Mouse (Mus musculus): Measurements from ENCODE around the gene Gm28230. TPM values are rescaled to one million over a fixed set of nuclear protein-coding genes. Genes with fewer than 3 reads are reported as not detected.

Gm28230 gene
- polyA plus RNA-seq, 1 experiment from 2014 or later: not detected

DNA sequence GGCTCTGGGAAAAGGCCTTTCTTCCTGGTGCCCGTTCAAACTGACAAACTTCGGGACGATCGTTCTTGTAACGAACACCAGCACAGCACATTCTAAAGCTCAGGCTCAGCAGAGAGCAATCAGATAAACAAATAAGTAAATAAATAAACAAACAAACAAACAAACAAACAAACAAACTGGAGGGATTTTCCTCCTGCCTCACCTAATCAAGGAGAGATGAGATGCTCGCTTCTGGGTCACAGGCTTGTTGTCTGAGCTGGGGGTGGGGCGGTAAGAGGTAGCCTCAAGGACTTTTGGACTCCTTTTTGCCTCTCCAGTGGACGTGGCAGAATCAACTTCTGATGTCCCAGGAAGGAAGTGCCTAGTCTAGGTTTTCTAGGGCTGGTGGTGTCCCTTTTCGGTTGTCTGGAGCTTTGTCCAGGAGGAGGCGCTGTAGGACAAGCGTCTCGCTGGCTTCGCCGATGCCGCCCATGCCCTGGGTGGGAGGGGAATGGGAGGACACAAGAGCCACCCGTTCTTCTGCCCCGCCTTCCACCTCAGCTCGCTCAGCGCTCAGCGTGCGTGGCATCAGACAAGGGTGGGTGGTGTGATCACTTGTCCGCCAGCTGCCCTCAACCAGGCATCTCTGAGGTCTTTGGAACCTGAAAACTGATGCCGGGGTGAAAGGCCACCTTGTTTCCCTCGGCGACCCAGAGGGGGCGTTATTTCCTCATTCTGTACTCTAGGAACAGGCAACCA is 10.9 kb upstream of the Gm28230 start:
- 3% methylated on average over 26 of the region's 26 CpGs for WGBS
- no peak overlapping the region for H3K27ac ChIP-seq (ENCODE audit: low read length)
- no peaks in the 10 kb centered on the region for H3K36me3 ChIP-seq (ENCODE audit: control insufficient read depth, insufficient read depth)

GRCm38 (mm10) chr2:74720384-74720783 is 6.1 kb upstream of the Gm28230 start:
- Histone ChIP-seq H3K4me3 (ENCODE audit: low read length) (no peak overlapping the region), H3K9ac (ENCODE audit: low read length) (no peak overlapping the region), H3K4me2 (ENCODE audit: low read depth, low read length) (no peak overlapping the region), H3K4me1 (ENCODE audit: control insufficient read depth, insufficient read depth, low read length) (no peaks in the 10 kb centered on the region), H3K9me3 (replicated peaks; ENCODE audit: control insufficient read depth, low read length) (no peaks in the 10 kb centered on the region), H3K36me3 (ENCODE audit: control insufficient read depth, insufficient read depth) (no peaks in the 10 kb centered on the region), H3K27me3 (ENCODE audit: control insufficient read depth, insufficient read depth, low read length) (peaks cover 94% of the 10 kb centered on the region), H3K27ac (ENCODE audit: low read length) (no peak overlapping the region)
- 12% methylated on average over 2 of the region's 2 CpGs for WGBS
- no peak for ATAC-seq (replicated peaks; ENCODE audit: extremely low read depth, insufficient read depth, low FRiP score)

More for the DNA sequence above, 10.9 kb upstream of the Gm28230 start:
- peaks cover 7% of the 10 kb centered on the region; the same call in 1 of the 2 replicates for H3K4me1 ChIP-seq (ENCODE audit: control insufficient read depth, insufficient read depth, low read length)
- peak overlapping the region; percentile 15 for H3K4me3 ChIP-seq (ENCODE audit: low read length)
- H3K9me3 ChIP-seq (replicated peaks; ENCODE audit: control insufficient read depth, low read length): no peaks in the 10 kb centered on the region
- ATAC-seq (replicated peaks; ENCODE audit: extremely low read depth, insufficient read depth, low FRiP score): peak; percentile 76; the same call in 1 of the 2 replicates
- no peak overlapping the region for H3K9ac ChIP-seq (ENCODE audit: low read length)
- H3K27me3 ChIP-seq (ENCODE audit: control insufficient read depth, insufficient read depth, low read length): peaks cover 90% of the 10 kb centered on the region
- peak overlapping the region; percentile 35 for H3K4me2 ChIP-seq (ENCODE audit: low read depth, low read length)

DNA sequence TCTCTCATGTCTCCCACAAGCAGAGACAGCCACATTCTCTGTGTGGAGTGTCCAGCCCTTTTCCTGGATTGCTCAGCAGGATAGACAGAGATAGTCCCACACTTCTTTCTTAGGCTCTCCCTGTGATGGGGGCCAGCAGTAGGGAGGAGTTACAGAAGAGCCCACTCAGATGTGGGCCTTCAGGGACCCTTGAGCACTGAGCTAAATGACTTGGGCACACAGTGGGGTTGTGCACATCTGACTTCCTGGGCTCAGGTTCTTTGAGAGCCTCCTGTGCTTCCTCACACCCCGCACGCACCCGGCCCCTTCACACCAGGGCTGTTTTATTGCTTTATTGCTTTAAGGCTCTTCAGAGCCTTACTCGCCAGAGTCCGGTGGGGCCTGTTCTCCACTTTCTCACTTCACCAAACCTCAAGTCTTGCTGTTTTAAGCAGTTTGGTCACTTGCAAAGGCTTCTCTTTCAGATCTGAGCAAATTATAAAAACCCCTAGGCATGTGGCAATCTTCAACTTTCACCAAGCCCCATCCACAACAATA is 5.5 kb upstream of the Gm28230 start:
- no peak overlapping the region for H3K4me2 ChIP-seq (ENCODE audit: low read depth, low read length)
- no peak for ATAC-seq (replicated peaks; ENCODE audit: extremely low read depth, insufficient read depth, low FRiP score)

GRCm38 (mm10) chr2:74721882-74722281 is 4.6 kb upstream of the Gm28230 start:
- peaks cover 97% of the 10 kb centered on the region for H3K27me3 ChIP-seq (ENCODE audit: control insufficient read depth, insufficient read depth, low read length)
- no peaks in the 10 kb centered on the region for H3K9me3 ChIP-seq (replicated peaks; ENCODE audit: control insufficient read depth, low read length)
- WGBS: 14% methylated on average over 6 of the region's 6 CpGs
- H3K4me2 ChIP-seq (ENCODE audit: low read depth, low read length): no peak overlapping the region
- no peak overlapping the region for H3K9ac ChIP-seq (ENCODE audit: low read length)
- H3K4me1 ChIP-seq (ENCODE audit: control insufficient read depth, insufficient read depth, low read length): no peaks in the 10 kb centered on the region
- no peak overlapping the region for H3K27ac ChIP-seq (ENCODE audit: low read length)
- ATAC-seq (replicated peaks; ENCODE audit: extremely low read depth, insufficient read depth, low FRiP score): no peak
- no peaks in the 10 kb centered on the region for H3K36me3 ChIP-seq (ENCODE audit: control insufficient read depth, insufficient read depth)
- no peak overlapping the region for H3K4me3 ChIP-seq (ENCODE audit: low read length)

More for the DNA sequence above, 5.5 kb upstream of the Gm28230 start:
- Histone ChIP-seq H3K27ac (ENCODE audit: low read length) (no peak overlapping the region), H3K9ac (ENCODE audit: low read length) (no peak overlapping the region), H3K9me3 (replicated peaks; ENCODE audit: control insufficient read depth, low read length) (no peaks in the 10 kb centered on the region), H3K36me3 (ENCODE audit: control insufficient read depth, insufficient read depth) (no peaks in the 10 kb centered on the region), H3K4me3 (ENCODE audit: low read length) (no peak overlapping the region), H3K27me3 (ENCODE audit: control insufficient read depth, insufficient read depth, low read length) (peaks cover 97% of the 10 kb centered on the region), H3K4me1 (ENCODE audit: control insufficient read depth, insufficient read depth, low read length) (no peaks in the 10 kb centered on the region)
- 13% methylated on average over 5 of the region's 5 CpGs for WGBS

DNA sequence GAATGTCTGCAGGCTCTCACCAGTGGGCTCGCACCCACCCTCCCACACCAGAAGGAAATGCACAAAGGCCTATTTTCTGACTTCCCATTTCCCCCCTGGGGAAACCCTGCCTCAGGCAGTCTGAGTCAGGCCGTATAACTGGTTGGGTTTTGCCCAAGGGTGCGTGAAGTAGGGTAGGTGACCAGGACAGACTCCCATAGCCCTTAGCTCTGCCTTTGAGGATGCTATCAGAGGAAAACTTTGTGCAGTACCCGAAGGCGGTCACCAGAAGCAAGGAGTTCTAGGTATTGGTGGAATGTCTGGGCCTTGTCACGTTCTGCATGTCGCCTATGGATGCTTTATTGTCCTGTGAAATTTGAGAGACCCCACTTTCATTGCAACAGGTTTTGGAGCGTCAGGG is 3.6 kb upstream of the Gm28230 start:
- no peak overlapping the region for H3K4me3 ChIP-seq (ENCODE audit: low read length)
- H3K9me3 ChIP-seq (replicated peaks; ENCODE audit: control insufficient read depth, low read length): no peaks in the 10 kb centered on the region
- no peak for ATAC-seq (replicated peaks; ENCODE audit: extremely low read depth, insufficient read depth, low FRiP score)
- H3K27me3 ChIP-seq (ENCODE audit: control insufficient read depth, insufficient read depth, low read length): peaks cover 95% of the 10 kb centered on the region
- whole genome bisulfite sequencing: 10% methylated on average over 8 of the region's 8 CpGs
- H3K27ac ChIP-seq (ENCODE audit: low read length): no peak overlapping the region
- no peaks in the 10 kb centered on the region for H3K36me3 ChIP-seq (ENCODE audit: control insufficient read depth, insufficient read depth)
- no peak overlapping the region for H3K4me2 ChIP-seq (ENCODE audit: low read depth, low read length)
- H3K4me1 ChIP-seq (ENCODE audit: control insufficient read depth, insufficient read depth, low read length): 0 out of 2 replicates have a peak, but pooled peaks cover 3% of the 10 kb centered on the region
- H3K9ac ChIP-seq (ENCODE audit: low read length): no peak overlapping the region

DNA sequence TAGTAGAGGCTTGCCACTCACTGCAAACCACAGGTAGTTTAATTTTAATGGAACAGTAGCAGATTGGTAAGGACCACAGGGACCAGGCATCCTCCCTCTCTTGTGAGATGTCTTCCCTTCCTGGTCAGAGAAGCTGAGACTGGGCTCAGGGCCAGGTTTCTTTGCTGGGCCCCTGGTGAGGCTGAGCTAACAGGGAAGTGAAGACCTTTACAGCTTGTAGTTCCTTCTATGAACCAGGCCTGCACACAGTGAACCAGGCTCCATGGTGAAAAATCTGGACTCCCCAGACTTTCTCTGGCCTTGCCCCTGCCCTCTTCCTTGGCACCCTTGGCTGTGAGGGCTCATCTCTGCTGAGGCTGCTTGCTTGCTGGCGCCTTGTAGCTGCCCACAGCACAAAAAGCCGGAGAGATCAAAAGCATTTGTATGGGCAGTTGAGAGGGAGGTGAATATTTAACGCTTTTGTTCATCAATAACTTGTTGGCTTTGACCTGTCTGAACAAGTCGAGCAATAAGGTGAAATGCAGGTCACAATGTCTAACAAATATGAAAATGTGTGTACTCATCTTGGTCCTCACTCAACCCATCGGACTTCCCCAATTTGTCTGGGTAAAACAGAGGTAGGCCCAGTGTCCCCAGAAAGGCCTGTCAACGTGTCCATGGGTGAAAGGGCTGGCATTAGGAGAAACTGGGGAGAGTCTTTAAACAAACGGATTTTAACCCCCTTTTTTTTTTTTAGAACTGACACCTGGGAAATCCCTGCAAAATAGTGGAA is 2.1 kb upstream of the Gm28230 start:
- Histone ChIP-seq H3K36me3 (ENCODE audit: control insufficient read depth, insufficient read depth) (no peaks in the 10 kb centered on the region), H3K4me1 (ENCODE audit: control insufficient read depth, insufficient read depth, low read length) (0 out of 2 replicates have a peak, but pooled peaks cover 3% of the 10 kb centered on the region), H3K9me3 (replicated peaks; ENCODE audit: control insufficient read depth, low read length) (no peaks in the 10 kb centered on the region), H3K27me3 (ENCODE audit: control insufficient read depth, insufficient read depth, low read length) (peaks cover 97% of the 10 kb centered on the region), H3K9ac (ENCODE audit: low read length) (no peak overlapping the region), H3K4me2 (ENCODE audit: low read depth, low read length) (no peak overlapping the region), H3K4me3 (ENCODE audit: low read length) (no peak overlapping the region), H3K27ac (ENCODE audit: low read length) (no peak overlapping the region)
- 24% methylated on average over 7 of the region's 7 CpGs for WGBS
- ATAC-seq (replicated peaks; ENCODE audit: extremely low read depth, insufficient read depth, low FRiP score): no peak

- WGBS: 8% methylated on average over 17 of the region's 17 CpGs
- Histone ChIP-seq H3K4me1 (ENCODE audit: control insufficient read depth, insufficient read depth, low read length) (0 out of 2 replicates have a peak, but pooled peaks cover 3% of the 10 kb centered on the region), H3K36me3 (ENCODE audit: control insufficient read depth, insufficient read depth) (no peaks in the 10 kb centered on the region), H3K9me3 (replicated peaks; ENCODE audit: control insufficient read depth, low read length) (no peaks in the 10 kb centered on the region), H3K27me3 (ENCODE audit: control insufficient read depth, insufficient read depth, low read length) (peaks cover 95% of the 10 kb centered on the region), H3K9ac (ENCODE audit: low read length) (no peak overlapping the region), H3K4me2 (ENCODE audit: low read depth, low read length) (no peak overlapping the region), H3K27ac (ENCODE audit: low read length) (no peak overlapping the region), H3K4me3 (ENCODE audit: low read length) (no peak overlapping the region)
- no peak for ATAC-seq (replicated peaks; ENCODE audit: extremely low read depth, insufficient read depth, low FRiP score)
Observed at GRCm38 (mm10) chr2:74725171-74725570, 1.4 kb upstream of the Gm28230 start.

DNA sequence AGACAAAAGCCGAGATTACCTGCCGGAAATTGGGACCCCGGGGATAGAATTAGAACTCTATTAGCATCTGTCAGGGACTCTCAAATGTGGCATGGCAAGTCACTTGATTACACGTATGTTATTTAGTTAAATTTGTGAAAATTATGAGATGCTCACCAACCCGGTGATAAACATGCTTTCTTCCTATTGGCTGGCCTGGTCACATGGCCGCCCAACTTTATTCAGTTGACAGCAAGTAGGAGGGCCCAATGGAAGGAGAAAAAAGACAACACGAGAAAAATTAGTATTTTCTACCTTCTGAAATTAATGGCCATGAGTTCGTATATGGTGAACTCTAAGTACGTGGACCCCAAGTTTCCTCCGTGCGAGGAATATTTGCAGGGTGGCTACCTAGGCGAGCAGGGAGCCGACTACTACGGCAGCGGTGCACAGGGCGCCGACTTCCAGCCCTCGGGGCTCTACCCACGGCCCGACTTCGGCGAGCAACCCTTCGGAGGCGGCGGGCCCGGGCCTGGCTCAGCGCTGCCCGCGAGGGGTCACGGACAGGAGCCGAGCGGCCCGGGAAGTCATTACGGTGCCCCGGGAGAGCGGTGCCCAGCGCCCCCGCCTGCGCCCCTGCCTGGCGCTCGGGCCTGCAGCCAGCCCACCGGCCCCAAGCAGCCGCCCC is 578 bp downstream of the Gm28230 start:
- ATAC-seq (replicated peaks; ENCODE audit: extremely low read depth, insufficient read depth, low FRiP score): no peak
- H3K27ac ChIP-seq (ENCODE audit: low read length): no peak overlapping the region
- peak overlapping the region; percentile 51 for H3K4me2 ChIP-seq (ENCODE audit: low read depth, low read length)
- peak overlapping the region; percentile 36 for H3K4me3 ChIP-seq (ENCODE audit: low read length)
- no peak overlapping the region for H3K9ac ChIP-seq (ENCODE audit: low read length)
- no peaks in the 10 kb centered on the region for H3K36me3 ChIP-seq (ENCODE audit: control insufficient read depth, insufficient read depth)
- WGBS: 2% methylated on average over 43 of the region's 43 CpGs
- peaks cover 93% of the 10 kb centered on the region for H3K27me3 ChIP-seq (ENCODE audit: control insufficient read depth, insufficient read depth, low read length)
- H3K9me3 ChIP-seq (replicated peaks; ENCODE audit: control insufficient read depth, low read length): no peaks in the 10 kb centered on the region
- 0 out of 2 replicates have a peak, but pooled peaks cover 3% of the 10 kb centered on the region for H3K4me1 ChIP-seq (ENCODE audit: control insufficient read depth, insufficient read depth, low read length)

Data from heart, embryonic 16.5 days (tissue).